Comparison of ENCODE assay signal across 8 mouse cellular contexts in genomic region chr15:81392997-81393396, GRCm38 (mm10). TPM values are rescaled to one million over a fixed set of nuclear protein-coding genes. Genes with fewer than 3 reads are reported as not detected.
DNase-seq lines count a peak whose midpoint lies in the region; ATAC-seq lines count a peak whose summit lies in the region.

No protein-coding gene starts in this region.

- ATAC-seq in hematopoietic stem cell, adult 5-6 weeks (replicated peaks in 1 of 2; ENCODE audit: insufficient read depth in 1 of 2, low FRiP score in 2 of 2, low TSS enrichment in 1 of 2, low read depth in 1 of 2, poor library complexity in 2 of 2, severe bottlenecking in 2 of 2), result peak; percentile 64 to 69; a peak in 2 of 4 replicates
- ATAC-seq in megakaryocyte progenitor cell, adult 5-6 weeks (replicated peaks; ENCODE audit: poor library complexity), result peak; percentile 76

- DNase-seq in adrenal gland, postnatal 14 days, result peak; percentile 17
- DNase-seq in adrenal gland, adult (ENCODE audit: inconsistent age in 2 of 2, low spot score in 1 of 2), result no peak
- peak; percentile 24 for DNase-seq in CD4-positive helper T cell, adult 2 months (ENCODE audit: low read depth, low spot score)
- no peak for DNase-seq in kidney, adult 11 months
- DNase-seq in kidney, postnatal 14 days, result no peak
- DNase-seq in gastrocnemius, adult 8-10 months (ENCODE audit: low spot score in 2 of 2), result no peak

RNA-seq across cellular contexts. Expression of gene St13, which starts 6.9 kb away (rescaled TPM):
- total RNA-seq in adrenal gland, postnatal 14 days (2021), result 256 and 303 TPM in 2 replicates
- total RNA-seq in hematopoietic stem cell, adult 5-6 weeks (2017), result 311 and 331 TPM in 2 replicates
- total RNA-seq in megakaryocyte progenitor cell, adult 5-6 weeks (2015), result 155 and 166 TPM in 2 replicates
- 258 and 365 TPM in 2 replicates for total RNA-seq in megakaryocyte progenitor cell, adult 5-6 weeks (2017)
- total RNA-seq in gastrocnemius, adult 8-10 months (2022), result 10 to 100 TPM; 82.9 to 93.0 (median 88.0) TPM

RNA-seq across cellular contexts. Expression of gene Xpnpep3, which starts 6.9 kb away (rescaled TPM):
- total RNA-seq in adrenal gland, postnatal 14 days (2021), result 21.6 and 29.2 TPM in 2 replicates
- total RNA-seq in hematopoietic stem cell, adult 5-6 weeks (2017), result 14.6 and 17.1 TPM in 2 replicates
- 7.2 and 8.5 TPM in 2 replicates for total RNA-seq in megakaryocyte progenitor cell, adult 5-6 weeks (2015)
- total RNA-seq in megakaryocyte progenitor cell, adult 5-6 weeks (2017), result 17.5 and 27.8 TPM in 2 replicates
- total RNA-seq in gastrocnemius, adult 8-10 months (2022), result 1 to 10 TPM; 4.6 to 8.1 (median 7.7) TPM

RNA-seq across cellular contexts. Expression of gene Dnajb7, which starts 15.1 kb away (rescaled TPM):
- not detected in 2 replicates for total RNA-seq in adrenal gland, postnatal 14 days (2021)
- not detected in 2 replicates for total RNA-seq in hematopoietic stem cell, adult 5-6 weeks (2017)
- not detected in 2 replicates for total RNA-seq in megakaryocyte progenitor cell, adult 5-6 weeks (2015)
- 0.17 TPM in 1 of 2 replicates, not detected in the other for total RNA-seq in megakaryocyte progenitor cell, adult 5-6 weeks (2017)
- total RNA-seq in gastrocnemius, adult 8-10 months (2022), result not detected

RNA-seq across cellular contexts. Expression of gene Slc25a17, which starts 32.4 kb away (rescaled TPM):
- 139 and 141 TPM in 2 replicates for total RNA-seq in adrenal gland, postnatal 14 days (2021)
- total RNA-seq in hematopoietic stem cell, adult 5-6 weeks (2017), result 72.7 and 97.1 TPM in 2 replicates
- 77.2 and 78.7 TPM in 2 replicates for total RNA-seq in megakaryocyte progenitor cell, adult 5-6 weeks (2015)
- 89.4 and 90.6 TPM in 2 replicates for total RNA-seq in megakaryocyte progenitor cell, adult 5-6 weeks (2017)
- total RNA-seq in gastrocnemius, adult 8-10 months (2022), result 1 to 10 TPM; 4.9 to 8.7 (median 7.5) TPM

Comparison
In these comparisons a context has a peak if more than half of its experiments do, and no peak if none do; other contexts are left out.
1. DNase-seq: peak in adrenal gland, postnatal 14 days (single experiment) and CD4-positive helper T cell, adult 2 months (single experiment); none in adrenal gland, adult (0 of 2), kidney, adult 11 months (single experiment), kidney, postnatal 14 days (single experiment) and gastrocnemius, adult 8-10 months (0 of 2).